17 mouse cellular contexts compared by ENCODE assay signal in genomic region chr3:101690222-101690621, GRCm38 (mm10).
DNase-seq lines count a peak whose midpoint lies in the region; ATAC-seq and TF ChIP-seq lines count a peak whose summit lies in the region.
"Had no signal": no experiment of that assay in that cellular context is flagged by ENCODE, and none has a peak within 500 bp of the region (broad histone marks: within the 10 kb centered on the region; RNA-seq: fewer than 3 reads in every experiment).

No protein-coding gene starts in this region.

- 0 out of 2 replicates have a peak, but pooled peaks have one; percentile 9 for ATAC-seq in monocyte, adult 5-6 weeks (replicated peaks; ENCODE audit: insufficient number of reproducible peaks, low FRiP score, low TSS enrichment, poor library complexity, severe bottlenecking)
- ATAC-seq: intestine, embryonic 15.5 days had no signal

- TF ChIP-seq POLR2A in cerebellum, adult 2 months (IDR thresholded peaks at IDR 0.05; ENCODE audit: borderline replicate concordance, insufficient read depth, low read length) = no peak

- no peak for TF ChIP-seq CTCF in gastrocnemius, adult 2 months (IDR thresholded peaks at IDR 0.05)
- 0 out of 2 replicates have a peak, but pooled peaks have one; percentile 1 for TF ChIP-seq CTCF in cerebellum, adult 2 months (IDR thresholded peaks at IDR 0.05; ENCODE audit: borderline replicate concordance, insufficient read depth, low read depth, low read length)

- WGBS in cerebellum, adult 2 months = 8% methylated on average over 6 of the region's 6 CpGs

- no peak overlapping the region for H3K27ac ChIP-seq in gastrocnemius, adult 2 months
- H3K27ac ChIP-seq in cerebellum, adult 2 months (ENCODE audit: insufficient read depth, low read length) = peak overlapping the region; percentile 91
- H3K27ac ChIP-seq: embryonic facial prominence, embryonic 13.5 days; hindbrain, embryonic 13.5 days; intestine, embryonic 15.5 days; kidney, embryonic 15.5 days; neural tube, embryonic 12.5 days; stomach, postnatal 0 days had no signal

- no peak overlapping the region for H3K4me3 ChIP-seq in gastrocnemius, adult 2 months
- no peak overlapping the region for H3K4me3 ChIP-seq in cerebellum, adult 2 months (replicated peaks; ENCODE audit: insufficient read depth, low read depth, low read length)
- H3K4me3 ChIP-seq: embryonic facial prominence, embryonic 13.5 days; hindbrain, embryonic 13.5 days; intestine, embryonic 15.5 days; kidney, embryonic 15.5 days; neural tube, embryonic 12.5 days had no signal

- peaks cover 42% of the 10 kb centered on the region for H3K4me1 ChIP-seq in cerebellum, adult 2 months (ENCODE audit: control insufficient read depth, insufficient read depth, low read length)
- H3K4me1 ChIP-seq: embryonic facial prominence, embryonic 13.5 days; hindbrain, embryonic 13.5 days; intestine, embryonic 15.5 days; kidney, embryonic 15.5 days; neural tube, embryonic 12.5 days had no signal

- intact Hi-C loops in gastrocnemius, adult 2 months (cut with DNase I) = no loop called here
- intact Hi-C loops in heart, postnatal 36 days (cut with DNase I) = no loop called here

- peak; percentile 79 for DNase-seq in gastrocnemius, adult 2 months
- DNase-seq in gastrocnemius, postnatal 4 days (ENCODE audit: low spot score in 2 of 2) = no peak
- DNase-seq in cerebellum, adult 2 months = peak; percentile 99 to 100
- DNase-seq in gastrocnemius, postnatal 25 days = peak; percentile 55
- no peak for DNase-seq in heart, postnatal 36 days
- no peak for DNase-seq in kidney, postnatal 36 days
- DNase-seq: adrenal gland, adult 8-10 months; B cell, adult 2 months; lung, adult 18-20 months; thymus, postnatal 25 days had no signal

- H3K27me3 ChIP-seq in cerebellum, adult 2 months (ENCODE audit: control insufficient read depth, insufficient read depth, low read length) = no peaks in the 10 kb centered on the region
- H3K27me3 ChIP-seq: embryonic facial prominence, embryonic 13.5 days; hindbrain, embryonic 13.5 days; intestine, embryonic 15.5 days; kidney, embryonic 15.5 days; neural tube, embryonic 12.5 days had no signal

Comparison
In these comparisons a context has a peak if more than half of its experiments do, and no peak if none do; other contexts are left out.
1. DNase-seq: peak in gastrocnemius, adult 2 months (single experiment), cerebellum, adult 2 months (2 of 2) and gastrocnemius, postnatal 25 days (single experiment); none in gastrocnemius, postnatal 4 days (0 of 2), heart, postnatal 36 days (0 of 2) and kidney, postnatal 36 days (0 of 2).